Mouse (Mus musculus) megakaryocyte-erythroid progenitor cell, adult 5-6 weeks (primary cell): Measurements from ENCODE around the gene Galnt12. TPM values are rescaled to one million over a fixed set of nuclear protein-coding genes. Genes with fewer than 3 reads are reported as not detected.

Experiments
- ATAC-seq: replicated peaks from 2 replicates; pipeline ENCODE4 v1.8.0; 2016; ENCODE audit warnings: mild to moderate bottlenecking, inconsistent platforms; ENCODE audit not compliant: severe bottlenecking, poor library complexity, low FRiP score, low TSS enrichment
- total RNA-seq, 2 experiments: library from RNA; stranded (forward) in 1 of 2; stranded (reverse) in 1 of 2; fragments of 200-1000, 215-1000 nt in 1 of 2; fragments of >200 nt in 1 of 2; fragmentation: Nextera tagmentation in 1 of 2; gene quantifications; 2 replicates each; pipeline ENCODE4 v1.2.3; 2014 to 2017

The Galnt12 gene
- total RNA-seq, 2 experiments from 2014 or later: 0.19 TPM; not detected in 1

DNA sequence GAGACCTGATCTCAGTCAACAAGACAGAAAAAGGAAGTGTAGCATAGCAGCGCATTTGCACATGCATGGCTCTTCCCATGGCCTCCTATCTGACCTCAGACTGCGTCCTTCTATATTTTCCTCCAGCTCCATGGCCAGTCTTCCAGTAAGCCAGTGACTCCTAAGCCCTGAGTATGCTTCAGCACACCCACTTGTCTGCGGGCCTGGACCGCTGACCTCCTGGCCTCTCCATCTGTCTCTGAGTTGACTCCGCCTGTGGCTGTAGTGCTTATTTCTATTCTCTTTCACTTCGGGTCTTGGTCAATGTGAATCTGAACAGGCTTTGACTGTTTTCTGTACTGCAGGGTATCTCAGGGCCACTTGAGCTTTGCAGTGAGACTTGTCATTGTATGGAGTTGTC lies 52.1 kb downstream of the Galnt12 start:
- no peak for ATAC-seq

DNA sequence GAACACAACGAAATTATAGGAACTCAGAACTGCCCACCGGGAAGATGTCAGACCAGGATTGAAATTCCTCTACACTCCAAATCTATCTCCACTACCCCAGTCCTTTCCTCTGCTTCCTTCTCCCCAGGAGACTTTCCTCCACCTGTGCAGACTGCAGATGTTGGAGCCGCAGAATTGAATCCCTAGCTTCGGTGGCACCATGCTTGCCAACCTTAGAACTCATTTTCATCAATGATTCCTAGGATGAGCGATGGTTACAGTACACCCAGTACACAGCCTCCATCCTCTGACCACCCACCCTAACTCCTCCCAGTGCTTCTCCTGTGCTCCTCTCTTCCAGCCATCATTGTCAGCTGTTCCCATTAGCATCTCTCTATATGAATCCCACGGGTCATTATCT lies 53.6 kb downstream of the Galnt12 start:
- ATAC-seq: no peak

DNA sequence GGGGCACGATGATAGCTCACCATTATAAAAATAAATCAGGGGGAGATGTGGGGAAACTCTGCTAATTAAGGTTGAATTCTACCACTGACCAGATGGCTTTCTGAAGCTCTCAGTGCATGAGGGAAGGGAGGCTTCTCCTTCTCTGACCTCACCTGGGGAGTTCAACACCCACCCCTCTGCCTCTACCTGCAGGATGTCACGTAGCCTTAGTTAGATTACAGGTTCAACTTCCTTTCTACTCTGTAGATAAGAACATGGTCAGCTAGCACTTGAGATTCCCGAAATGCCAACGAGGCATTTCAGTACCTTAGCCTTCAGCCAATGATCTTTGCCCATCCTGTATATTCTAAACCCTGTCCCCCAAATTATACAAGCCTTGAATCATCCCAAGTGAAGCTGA lies 54.9 kb downstream of the Galnt12 start:
- no peak for ATAC-seq

DNA sequence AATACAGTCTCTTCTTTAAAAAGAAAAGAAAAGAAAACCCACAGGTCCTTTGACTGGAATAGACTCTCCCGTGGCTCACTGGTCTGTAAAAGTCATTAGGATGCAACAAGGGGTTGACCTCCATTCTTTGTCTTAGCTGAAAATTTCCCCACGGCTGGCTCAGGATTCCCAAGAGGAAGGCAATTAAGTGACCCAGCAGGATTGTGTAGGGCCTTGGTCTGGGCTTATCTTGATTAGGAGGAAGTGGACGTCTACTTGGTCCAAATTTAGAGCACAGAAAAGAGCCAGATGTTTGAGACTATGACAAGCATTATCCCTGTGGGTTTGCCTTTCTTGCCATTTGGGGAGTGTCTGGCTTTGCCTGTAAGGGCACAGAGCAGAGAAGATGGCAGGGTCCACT lies 58.3 kb downstream of the Galnt12 start:
- ATAC-seq: no peak

DNA sequence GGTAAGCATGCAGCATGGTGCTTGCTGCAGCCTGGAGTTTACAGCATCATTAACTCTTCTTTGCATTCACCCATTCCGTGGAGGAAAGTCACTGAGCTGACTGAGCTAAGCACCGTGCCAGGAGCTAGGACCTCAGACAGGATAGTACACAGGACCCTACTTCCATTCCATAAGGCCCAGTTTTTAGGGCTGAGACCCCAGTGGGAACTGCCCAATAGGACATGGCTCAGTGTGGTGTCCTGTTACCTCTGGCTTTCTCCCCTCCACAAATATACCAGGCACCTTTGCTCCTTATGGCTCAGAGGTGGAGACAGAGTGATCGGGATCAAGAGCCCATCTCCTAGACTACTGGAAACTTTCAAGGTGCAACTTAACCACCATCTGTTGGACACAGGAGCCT lies 59.1 kb downstream of the Galnt12 start:
- ATAC-seq: no peak

DNA sequence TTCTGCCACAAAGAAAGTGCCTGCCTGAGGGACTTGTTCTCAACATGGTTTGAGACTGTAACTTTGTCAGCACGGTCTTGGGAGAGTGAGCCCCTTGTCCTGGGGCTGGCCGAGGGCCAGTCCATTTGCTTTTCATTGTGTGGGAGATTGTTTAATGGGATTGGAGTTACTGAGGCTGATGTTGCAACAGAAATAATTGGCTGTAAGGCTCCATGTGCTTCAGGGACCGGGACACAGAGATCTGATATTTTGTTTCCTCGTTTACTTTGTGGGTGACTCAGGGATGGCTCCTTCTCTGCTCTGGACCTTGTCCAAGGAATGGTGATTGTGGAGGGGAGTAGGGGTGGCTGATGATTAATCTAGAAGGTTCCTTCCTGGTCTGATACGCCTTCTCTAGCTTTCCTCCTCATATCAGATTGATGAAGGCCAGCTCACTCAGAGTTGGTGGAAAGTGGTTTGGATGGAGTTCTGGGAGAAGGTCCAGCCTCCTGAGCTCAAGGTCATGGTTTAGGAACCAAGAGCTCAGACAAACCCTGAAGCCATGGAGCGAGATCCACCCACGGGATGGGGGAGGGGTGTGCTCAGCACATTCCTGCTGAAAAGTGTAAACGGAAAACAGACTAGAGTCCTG lies 60.0 kb downstream of the Galnt12 start:
- no peak for ATAC-seq

DNA sequence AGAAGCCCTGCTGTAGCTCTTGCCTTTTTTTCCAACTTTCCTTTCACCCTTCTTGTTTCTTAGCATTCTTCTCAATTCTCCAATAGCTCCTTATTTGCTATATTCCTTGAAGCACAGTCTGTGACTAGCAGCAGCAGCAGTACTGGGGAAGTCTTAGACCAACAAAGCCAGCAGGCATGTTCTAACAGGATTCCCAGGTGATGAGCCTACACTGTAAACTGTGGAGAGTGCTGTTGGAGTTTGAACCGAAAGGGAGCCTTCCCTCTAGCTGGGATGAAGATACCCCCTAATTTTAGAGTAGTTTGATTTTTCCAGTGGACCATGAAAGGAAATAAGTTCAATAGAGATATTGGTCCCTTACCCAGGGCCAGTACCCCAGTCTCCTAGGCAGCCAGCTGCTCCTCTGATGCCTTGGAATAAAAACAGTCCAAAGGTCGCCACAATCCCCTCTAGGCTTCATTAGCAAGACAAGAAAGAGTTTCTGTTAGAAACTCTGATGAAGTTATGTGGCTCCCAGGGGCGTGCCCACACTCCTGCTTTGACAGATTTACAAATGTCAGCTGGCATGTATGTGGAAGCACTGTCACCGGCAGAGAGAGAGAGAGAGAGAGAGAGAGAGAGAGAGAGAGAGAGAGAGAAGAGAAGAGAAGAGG lies 69.5 kb downstream of the Galnt12 start:
- ATAC-seq: no peak

DNA sequence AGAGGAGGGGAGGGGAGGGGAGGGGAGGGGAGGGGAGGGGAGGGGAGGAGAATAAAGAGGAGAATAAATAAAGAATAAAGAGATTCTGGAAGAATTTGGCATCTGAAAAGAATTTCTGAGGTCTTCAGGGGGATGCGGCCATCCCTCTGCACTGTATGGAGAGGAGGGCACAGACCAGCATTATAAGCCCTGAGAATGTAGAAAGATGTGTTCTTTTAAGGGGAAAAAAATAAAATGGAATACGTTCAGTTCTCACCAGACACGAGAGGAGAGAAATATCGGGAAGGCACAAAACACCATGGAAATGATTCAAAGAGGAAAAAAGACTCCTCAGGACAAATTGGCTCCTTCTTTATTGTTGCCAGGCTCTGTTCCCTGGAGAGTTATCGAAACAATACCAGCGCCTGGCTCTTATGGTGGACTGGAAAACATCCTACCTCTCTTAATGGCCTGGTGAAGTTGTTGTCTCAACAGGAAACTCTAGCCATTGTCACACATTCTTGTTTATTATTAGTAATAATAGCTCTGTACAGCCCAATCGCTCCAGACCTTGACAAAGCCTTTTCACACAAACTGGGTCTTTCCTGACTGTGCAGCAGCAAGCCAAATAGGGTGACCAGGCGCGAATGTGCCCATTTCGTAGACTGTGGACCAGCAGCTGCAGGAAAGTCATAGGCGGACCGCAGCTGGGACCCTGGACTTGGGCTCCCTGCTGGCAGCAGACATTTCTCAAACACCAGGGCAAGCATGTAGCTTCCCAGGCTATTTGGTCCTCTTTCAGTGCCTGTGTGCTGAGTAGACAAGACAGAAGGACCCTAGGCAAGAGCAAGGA lies 70.3 kb downstream of the Galnt12 start:
- no peak for ATAC-seq

DNA sequence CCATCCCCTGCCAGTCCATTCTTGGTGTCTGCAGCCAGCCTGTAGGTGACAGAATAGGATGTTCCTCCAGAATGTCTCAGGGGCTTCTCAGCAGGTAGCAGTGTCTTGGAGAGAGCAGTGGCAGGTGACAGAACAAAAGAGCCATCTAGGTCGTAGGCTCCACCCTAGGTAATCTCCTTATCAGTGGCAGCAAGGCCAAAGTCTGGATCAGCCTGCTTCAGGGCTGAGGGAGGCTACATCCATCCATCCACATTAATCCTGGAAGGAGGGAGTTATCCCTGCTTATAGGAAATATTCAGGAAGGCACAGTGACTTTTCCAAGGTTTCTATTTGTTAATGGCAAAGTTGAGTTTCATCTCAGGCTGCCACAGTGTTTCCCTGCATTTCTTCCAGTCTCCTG lies 80.6 kb downstream of the Galnt12 start:
- ATAC-seq: no peak

Other genes with a start within 250 kb of the Galnt12 start
- not detected in 2 replicates for gene Gabbr2, start 100.0 kb upstream of the Galnt12 start, total RNA-seq (2014; fragmentation: Nextera tagmentation)
- gene Gabbr2, start 100.0 kb upstream of the Galnt12 start, total RNA-seq (2017): not detected in 2 replicates
- gene Anks6, start 34.5 kb upstream of the Galnt12 start, total RNA-seq (2014; fragmentation: Nextera tagmentation): 0.32 TPM in 1 of 2 replicates, not detected in the other
- gene Anks6, start 34.5 kb upstream of the Galnt12 start, total RNA-seq (2017): 0.09 TPM in 1 of 2 replicates, not detected in the other
- gene Col15a1, start 116.3 kb downstream of the Galnt12 start, total RNA-seq (2014; fragmentation: Nextera tagmentation): not detected in 2 replicates
- gene Col15a1, start 116.3 kb downstream of the Galnt12 start, total RNA-seq (2017): not detected in 2 replicates